Mouse (Mus musculus): Measurements from ENCODE around the gene Spef1.

Spef1 gene

GRCm38 (mm10) chr2:131171401-131172104 lies 15.5 kb downstream of the Spef1 start:
- DNase-seq = peak; percentile 76

GRCm38 (mm10) chr2:131170936-131171335 lies 16.1 kb downstream of the Spef1 start:
- no peak for DNase-seq

- no peak for DNase-seq
These were observed 18.2 kb downstream of the Spef1 start for GRCm38 (mm10) chr2:131168914-131169313.

- no peak for DNase-seq
These were observed 19.1 kb downstream of the Spef1 start for GRCm38 (mm10) chr2:131167984-131168383.

GRCm38 (mm10) chr2:131166172-131166571 lies 20.9 kb downstream of the Spef1 start:
- no peak for DNase-seq

GRCm38 (mm10) chr2:131163924-131164323 lies 23.2 kb downstream of the Spef1 start:
- DNase-seq = no peak

- DNase-seq = peak; percentile 25
These were observed 26.4 kb downstream of the Spef1 start for GRCm38 (mm10) chr2:131160671-131161111.

GRCm38 (mm10) chr2:131159938-131160581 lies 27.0 kb downstream of the Spef1 start, which contains the start of gene 1700037H04Rik:
TSS of gene 1700037H04Rik (minus strand) at chr2:131160081.
- DNase-seq = peak; percentile 97

GRCm38 (mm10) chr2:131159491-131159910 lies 27.6 kb downstream of the Spef1 start:
- DNase-seq = no peak

- DNase-seq = no peak
These were observed 30.1 kb downstream of the Spef1 start for GRCm38 (mm10) chr2:131156987-131157386.

- no peak for DNase-seq
These were observed 33.0 kb downstream of the Spef1 start for GRCm38 (mm10) chr2:131154036-131154435.

- no peak for DNase-seq
These were observed 34.8 kb downstream of the Spef1 start for GRCm38 (mm10) chr2:131152166-131152730.

GRCm38 (mm10) chr2:131149254-131149578 lies 37.9 kb downstream of the Spef1 start:
- DNase-seq = no peak

GRCm38 (mm10) chr2:131148353-131149253 lies 38.5 kb downstream of the Spef1 start:
- DNase-seq = no peak

- no peak for DNase-seq
These were observed 40.1 kb downstream of the Spef1 start for GRCm38 (mm10) chr2:131147043-131147365.

GRCm38 (mm10) chr2:131146193-131147042 lies 40.7 kb downstream of the Spef1 start:
- no peak for DNase-seq

GRCm38 (mm10) chr2:131145536-131145935 lies 41.5 kb downstream of the Spef1 start:
- no peak for DNase-seq

- no peak for DNase-seq
These were observed 42.0 kb downstream of the Spef1 start for GRCm38 (mm10) chr2:131145121-131145520.

GRCm38 (mm10) chr2:131143007-131143780 lies 43.9 kb downstream of the Spef1 start:
- DNase-seq = no peak

- DNase-seq = peak; percentile 78
These were observed 44.5 kb downstream of the Spef1 start for GRCm38 (mm10) chr2:131142592-131142991.

- DNase-seq = no peak
These were observed 45.6 kb downstream of the Spef1 start for GRCm38 (mm10) chr2:131141336-131141986.

Measured in thymus, postnatal 14 days (tissue).